Mouse (Mus musculus): ENCODE data around the gene Ankzf1. TPM values are rescaled to one million over a fixed set of nuclear protein-coding genes. Genes with fewer than 3 reads are reported as not detected.

Gene Ankzf1
- polyA plus RNA-seq (2015; fragmentation: Nextera tagmentation; extraction: Ambion mirVana), result 24.7 and 26.7 TPM in 2 replicates

DNA sequence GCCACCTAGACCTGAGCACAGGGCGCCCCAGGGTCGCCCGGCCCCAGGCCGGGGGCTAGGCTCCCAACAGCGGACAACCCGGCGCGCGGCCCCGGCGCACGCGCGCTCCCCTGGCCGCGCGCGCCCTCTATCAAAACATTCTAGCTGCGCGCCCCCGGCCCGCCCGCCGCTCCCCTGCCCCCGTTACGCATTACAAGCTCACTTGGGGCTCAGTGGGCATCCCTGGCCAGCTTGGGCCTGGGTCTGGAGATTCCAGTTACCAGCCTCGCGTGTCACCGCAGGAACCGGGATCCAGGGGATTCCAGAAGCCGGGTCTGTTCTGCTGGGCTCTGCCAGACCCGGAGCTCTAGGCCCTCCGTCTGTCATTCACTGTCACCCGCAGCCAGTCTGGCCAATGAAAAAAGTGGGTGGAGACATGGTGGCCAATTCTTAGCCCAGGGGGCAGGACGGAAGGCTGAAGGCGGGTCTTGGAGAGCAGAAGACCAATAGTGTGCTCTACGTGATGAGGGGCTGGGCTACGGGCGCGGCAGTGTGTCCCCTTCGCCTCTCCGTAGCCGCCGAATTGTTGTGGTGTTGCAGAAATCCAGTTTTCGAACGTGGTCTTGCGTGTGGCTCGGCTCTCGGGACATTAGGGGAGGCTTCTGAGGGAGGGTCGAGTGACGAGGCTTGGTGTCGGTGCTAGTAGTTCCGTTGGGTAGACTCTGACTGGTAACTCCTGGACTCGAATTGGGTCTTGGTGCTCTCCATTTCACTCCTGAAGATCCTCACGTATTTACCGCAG, at the start of gene Ankzf1, which contains the start of gene Atg9a:
Ankzf1 (plus strand) TSS at position 530 of the 781 bp plus-strand sequence.
Atg9a (minus strand) TSS at position 575 of the 781 bp plus-strand sequence.
- WGBS, result under 1% methylated on average over 56 of the region's 56 CpGs
- Histone ChIP-seq H3K27me3 (replicated peaks) (no peaks in the 10 kb centered on the region), H3K4me3 (replicated peaks) (peak within 1 kb of the TSS; percentile 90), H3K27ac (peak within 1 kb of the TSS; percentile 98), H3K4me1 (peaks cover 19% of the 10 kb centered on the region), H3K36me3 (peaks cover 24% of the 10 kb centered on the region), H3K4me2 (peak within 1 kb of the TSS; percentile 91), H3K9ac (peak within 1 kb of the TSS; percentile 85), H3K9me3 (no peaks in the 10 kb centered on the region)
- peak; percentile 99 for ATAC-seq (ENCODE audit: insufficient read depth, low FRiP score, low read depth)

GRCm38 (mm10) chr1:75142301-75143261, 49.4 kb upstream of the Ankzf1 start, which contains the start of the genes Cnppd1 and Retreg2:
Cnppd1 (minus strand) TSS chr1:75142711.
Retreg2 (plus strand) TSS chr1:75142778.
- H3K4me2 ChIP-seq, result peak within 1 kb of the TSS; percentile 91
- no peaks in the 10 kb centered on the region for H3K27me3 ChIP-seq (replicated peaks)
- peak within 1 kb of the TSS; percentile 97 for H3K27ac ChIP-seq
- under 1% methylated on average over 91 of the region's 91 CpGs for WGBS
- H3K36me3 ChIP-seq, result peaks cover 45% of the 10 kb centered on the region
- peak within 1 kb of the TSS; percentile 80 for H3K9ac ChIP-seq
- H3K9me3 ChIP-seq, result no peaks in the 10 kb centered on the region
- H3K4me1 ChIP-seq, result peaks cover 21% of the 10 kb centered on the region
- ATAC-seq (ENCODE audit: insufficient read depth, low FRiP score, low read depth), result peak; percentile 88
- peak within 1 kb of the TSS; percentile 94 for H3K4me3 ChIP-seq (replicated peaks)

GRCm38 (mm10) chr1:75145589-75145988, 46.4 kb upstream of the Ankzf1 start:
- Histone ChIP-seq H3K4me3 (replicated peaks) (no peak overlapping the region), H3K4me1 (peaks cover 17% of the 10 kb centered on the region), H3K36me3 (peaks cover 35% of the 10 kb centered on the region), H3K9ac (no peak overlapping the region), H3K27me3 (replicated peaks) (no peaks in the 10 kb centered on the region), H3K27ac (no peak overlapping the region), H3K9me3 (no peaks in the 10 kb centered on the region), H3K4me2 (no peak overlapping the region)
- 91% methylated on average over 3 of the region's 3 CpGs for WGBS
- no peak for ATAC-seq (ENCODE audit: insufficient read depth, low FRiP score, low read depth)

- Histone ChIP-seq H3K27me3 (replicated peaks) (no peaks in the 10 kb centered on the region), H3K4me3 (replicated peaks) (no peak overlapping the region), H3K9ac (no peak overlapping the region), H3K4me2 (no peak overlapping the region), H3K4me1 (peaks cover 13% of the 10 kb centered on the region), H3K36me3 (peaks cover 35% of the 10 kb centered on the region), H3K9me3 (no peaks in the 10 kb centered on the region), H3K27ac (no peak overlapping the region)
- ATAC-seq (ENCODE audit: insufficient read depth, low FRiP score, low read depth), result no peak
- 77% methylated on average over 7 of the region's 7 CpGs for WGBS
Measured at GRCm38 (mm10) chr1:75147411-75148135, 44.4 kb upstream of the Ankzf1 start.

- Histone ChIP-seq H3K4me1 (peaks cover 7% of the 10 kb centered on the region), H3K36me3 (peaks cover 35% of the 10 kb centered on the region), H3K27me3 (replicated peaks) (no peaks in the 10 kb centered on the region), H3K9me3 (no peaks in the 10 kb centered on the region), H3K9ac (no peak overlapping the region), H3K4me2 (no peak overlapping the region), H3K27ac (no peak overlapping the region), H3K4me3 (replicated peaks) (no peak overlapping the region)
- WGBS, result 90% methylated on average over 4 of the region's 4 CpGs
- no peak for ATAC-seq (ENCODE audit: insufficient read depth, low FRiP score, low read depth)
Measured at GRCm38 (mm10) chr1:75148727-75149126, 43.2 kb upstream of the Ankzf1 start.

- no peak overlapping the region for H3K9ac ChIP-seq
- no peaks in the 10 kb centered on the region for H3K36me3 ChIP-seq
- H3K27ac ChIP-seq, result no peak overlapping the region
- no peak overlapping the region for H3K4me3 ChIP-seq (replicated peaks)
- H3K27me3 ChIP-seq (replicated peaks), result no peaks in the 10 kb centered on the region
- H3K4me2 ChIP-seq, result no peak overlapping the region
- H3K9me3 ChIP-seq, result no peaks in the 10 kb centered on the region
- 42% methylated on average over 3 of the region's 3 CpGs for WGBS
- no peak for ATAC-seq (ENCODE audit: insufficient read depth, low FRiP score, low read depth)
- no peaks in the 10 kb centered on the region for H3K4me1 ChIP-seq
Measured at GRCm38 (mm10) chr1:75155837-75156236, 36.1 kb upstream of the Ankzf1 start.

DNA sequence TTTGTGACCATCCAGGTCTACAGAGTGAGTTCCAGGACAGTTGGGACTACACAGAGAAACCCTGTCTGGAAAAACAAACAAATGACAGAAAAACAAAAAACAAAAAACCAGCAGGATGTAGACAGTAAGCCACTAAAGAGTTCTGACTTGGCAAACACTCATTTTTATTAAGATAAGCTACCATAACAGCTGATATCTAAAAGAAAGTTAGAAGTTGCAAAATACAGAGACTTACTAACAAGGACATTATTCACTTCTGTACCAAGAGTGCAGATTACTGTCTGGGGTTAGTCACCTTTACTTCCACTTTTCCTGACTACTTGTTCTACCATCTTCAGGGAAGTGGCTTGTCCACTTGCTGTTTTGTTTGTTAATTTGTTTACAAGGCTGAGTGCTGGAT, 33.0 kb upstream of the Ankzf1 start:
- H3K36me3 ChIP-seq, result no peaks in the 10 kb centered on the region
- H3K4me1 ChIP-seq, result no peaks in the 10 kb centered on the region
- no peaks in the 10 kb centered on the region for H3K27me3 ChIP-seq (replicated peaks)
- H3K4me2 ChIP-seq, result no peak overlapping the region
- no peak for ATAC-seq (ENCODE audit: insufficient read depth, low FRiP score, low read depth)
- H3K9ac ChIP-seq, result no peak overlapping the region
- H3K4me3 ChIP-seq (replicated peaks), result no peak overlapping the region
- H3K27ac ChIP-seq, result no peak overlapping the region
- no peaks in the 10 kb centered on the region for H3K9me3 ChIP-seq

DNA sequence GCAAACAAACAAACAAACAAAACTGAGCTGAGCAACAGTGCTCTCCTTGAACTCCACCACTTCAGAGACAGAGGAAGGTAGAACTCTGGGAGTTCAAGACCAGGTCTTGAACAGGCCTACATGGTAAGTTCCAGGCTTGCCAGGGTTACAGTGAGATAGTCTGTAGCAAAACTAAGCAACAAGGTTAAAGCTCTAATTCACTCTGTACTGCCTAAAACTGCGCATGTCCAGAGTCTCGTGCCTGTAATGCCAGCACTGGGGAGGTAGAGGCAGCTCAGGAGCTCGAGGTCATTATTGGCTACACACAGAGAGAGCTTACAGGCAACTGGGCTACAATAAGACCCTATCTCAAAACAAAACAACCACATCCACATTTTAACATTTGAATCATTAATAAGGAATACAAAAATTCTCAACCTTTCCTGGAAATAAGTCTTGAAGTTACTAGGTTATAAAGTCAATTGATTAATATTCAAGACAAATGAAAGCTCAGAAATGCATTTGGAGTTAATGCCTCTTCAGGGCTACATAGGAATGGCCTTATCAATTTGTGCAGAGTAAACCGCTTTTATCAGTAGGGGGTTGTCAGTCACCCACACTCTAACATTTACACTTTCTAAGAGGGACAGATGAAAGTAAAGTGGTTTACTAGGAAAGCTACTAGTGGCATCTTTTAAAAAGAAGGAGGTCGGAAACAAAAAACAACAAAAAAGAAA, 32.3 kb upstream of the Ankzf1 start:
- no peak overlapping the region for H3K9ac ChIP-seq
- WGBS, result 56% methylated on average over 5 of the region's 5 CpGs

DNA sequence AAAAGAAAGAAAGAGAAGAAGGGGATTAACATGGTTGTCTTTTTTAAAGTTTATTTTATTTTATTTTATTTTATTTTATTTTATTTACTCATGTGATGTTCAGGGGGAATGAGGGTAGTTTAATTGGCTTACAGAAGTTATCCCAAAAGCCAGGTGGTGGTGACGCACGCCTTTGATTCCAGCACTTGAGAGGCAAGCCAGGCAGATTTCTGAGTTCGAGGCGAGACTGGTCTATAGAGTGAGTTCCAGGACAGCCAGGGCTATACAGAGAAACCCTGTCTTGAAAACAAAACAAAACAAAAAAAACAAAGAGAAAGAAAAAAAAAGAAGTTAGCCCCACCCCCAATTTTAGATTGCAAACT, 31.7 kb upstream of the Ankzf1 start:
- 75% methylated on average over 4 of the region's 4 CpGs for WGBS
- Histone ChIP-seq H3K36me3 (no peaks in the 10 kb centered on the region), H3K4me1 (no peaks in the 10 kb centered on the region)

More for the DNA sequence above, 32.3 kb upstream of the Ankzf1 start:
- Histone ChIP-seq H3K4me3 (replicated peaks) (no peak overlapping the region), H3K9me3 (no peaks in the 10 kb centered on the region), H3K27me3 (replicated peaks) (no peaks in the 10 kb centered on the region), H3K4me1 (no peaks in the 10 kb centered on the region), H3K36me3 (no peaks in the 10 kb centered on the region), H3K4me2 (no peak overlapping the region), H3K27ac (no peak overlapping the region)
- ATAC-seq (ENCODE audit: insufficient read depth, low FRiP score, low read depth), result peak; percentile 60; the same call in 1 of the 2 replicates

DNA sequence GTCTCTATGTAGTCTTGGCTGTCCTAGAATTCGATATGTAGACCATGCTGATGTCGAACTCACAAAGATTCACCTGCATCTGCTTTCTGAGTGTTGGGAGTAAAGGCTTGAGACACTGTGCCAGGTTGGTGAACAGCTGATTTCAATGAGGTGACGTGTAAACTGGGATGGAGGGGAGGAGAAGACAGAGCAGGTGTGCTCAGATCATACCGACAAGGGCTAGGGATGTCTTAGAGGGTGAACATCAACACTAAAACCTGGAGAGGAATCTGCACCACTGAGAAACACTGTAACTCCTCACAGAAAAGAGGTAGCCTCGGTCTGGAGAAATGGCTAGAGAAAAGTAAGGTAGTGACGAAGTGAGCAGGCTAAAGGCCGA, 23.9 kb upstream of the Ankzf1 start:
- peak; percentile 2; the same call in 1 of the 2 replicates for ATAC-seq (ENCODE audit: insufficient read depth, low FRiP score, low read depth)
- Histone ChIP-seq H3K4me3 (replicated peaks) (peak overlapping the region; percentile 77), H3K9ac (peak overlapping the region; percentile 23; the same call in 1 of the 2 replicates), H3K4me2 (peak overlapping the region; percentile 80), H3K9me3 (no peaks in the 10 kb centered on the region), H3K4me1 (peaks cover 16% of the 10 kb centered on the region), H3K27me3 (replicated peaks) (no peaks in the 10 kb centered on the region), H3K27ac (peak overlapping the region; percentile 86), H3K36me3 (peaks cover 22% of the 10 kb centered on the region)
- 5% methylated on average over 7 of the region's 7 CpGs for WGBS

More for the DNA sequence above, 31.7 kb upstream of the Ankzf1 start:
- Histone ChIP-seq H3K27ac (no peak overlapping the region), H3K9me3 (no peaks in the 10 kb centered on the region), H3K4me2 (no peak overlapping the region), H3K4me3 (replicated peaks) (no peak overlapping the region), H3K27me3 (replicated peaks) (no peaks in the 10 kb centered on the region), H3K9ac (no peak overlapping the region)
- no peak for ATAC-seq (ENCODE audit: insufficient read depth, low FRiP score, low read depth)

Data from stomach, embryonic 15.5 days (tissue).